Mouse (Mus musculus) heart, embryonic 15.5 days (tissue): Measurements from ENCODE around the gene Lrrc34. TPM values are rescaled to one million over a fixed set of nuclear protein-coding genes. Genes with fewer than 3 reads are reported as not detected.

Experiments used
- ATAC-seq: fragments of 200-750 bp; cut with Nextera tagmentation; replicated peaks from 2 replicates; pipeline ENCODE4 v1.8.0; 2017; ENCODE audit warnings: low read depth, moderate TSS enrichment; ENCODE audit not compliant: insufficient number of reproducible peaks, insufficient read depth, low FRiP score
- H3K27ac ChIP-seq: fragments of 300-500 bp; sonication (generic); 2 replicates; pipeline ENCODE4 v1.5.1; 2015; ENCODE audit warnings: mild to moderate bottlenecking, inconsistent platforms
- H3K27me3 ChIP-seq: fragments of 300-500 bp; sonication (generic); 2 replicates; pipeline ENCODE4 v1.6.1; 2015; ENCODE audit warnings: inconsistent platforms
- H3K36me3 ChIP-seq: fragments of 300-500 bp; sonication (generic); 2 replicates; pipeline ENCODE4 v1.6.1; 2015; ENCODE audit warnings: mild to moderate bottlenecking, inconsistent platforms
- H3K4me1 ChIP-seq: fragments of 300-500 bp; sonication (generic); replicated peaks from 2 replicates; pipeline ENCODE4 v1.6.1; 2015; ENCODE audit warnings: inconsistent platforms
- H3K4me2 ChIP-seq: fragments of 300-500 bp; sonication (generic); 2 replicates; pipeline ENCODE4 v1.6.1; 2015; ENCODE audit warnings: inconsistent platforms, mild to moderate bottlenecking, moderate library complexity
- H3K4me3 ChIP-seq: fragments of 300-500 bp; sonication (generic); 2 replicates; pipeline ENCODE4 v1.5.1; 2015; ENCODE audit warnings: mild to moderate bottlenecking, inconsistent platforms
- H3K9ac ChIP-seq: fragments of 300-500 bp; sonication (generic); 2 replicates; pipeline ENCODE4 v1.6.1; 2015; ENCODE audit warnings: mild to moderate bottlenecking, inconsistent platforms
- H3K9me3 ChIP-seq: fragments of 300-500 bp; sonication (generic); replicated peaks from 2 replicates; pipeline ENCODE4 v1.6.1; 2016; ENCODE audit warnings: inconsistent platforms
- WGBS: fragments of 180-500 bp; shearing (Covaris S2); methylation state at CpG from one replicate; pipeline ENCODE4 v1.1.7; 2015; ENCODE audit warnings: mixed read lengths; 5-methylcytosine and 5-hydroxymethylcytosine counted together
- polyA plus RNA-seq: library from polyadenylated mRNA; unstranded; fragments of >200 nt; fragmentation: Nextera tagmentation; extraction: Ambion mirVana; gene quantifications from 2 replicates; pipeline ENCODE4 v1.2.1, GENCODE M21; 2015

Gene Lrrc34
- polyA plus RNA-seq, 1 experiment from 2014 or later: 0.74 TPM

DNA sequence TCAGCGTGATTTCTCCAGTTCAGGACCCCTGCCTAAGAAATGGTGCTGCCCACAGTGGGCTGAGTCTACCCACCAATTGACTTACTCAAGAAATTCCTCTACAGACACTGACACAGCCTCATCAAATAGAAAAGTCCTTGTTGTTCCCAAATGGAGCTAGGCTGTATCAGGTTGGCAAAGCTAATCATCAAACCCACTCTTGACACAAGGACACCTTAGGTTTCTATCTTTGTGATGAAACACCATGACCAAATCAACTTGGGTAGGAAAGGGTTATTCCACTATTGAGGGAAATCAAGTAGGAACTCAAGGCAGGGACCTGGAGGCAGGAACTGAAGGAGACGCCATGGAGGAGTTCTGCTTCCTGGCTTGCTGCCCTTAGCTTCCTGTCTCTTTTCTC lies 3.5 kb downstream of the Lrrc34 start, which contains the start of gene Lrriq4:
Lrriq4 (plus strand) TSS at position 301 of the 400 bp plus-strand sequence.
- Histone ChIP-seq H3K9me3 (no peaks in the 10 kb centered on the region), H3K4me2 (no peak within 1 kb of the TSS), H3K4me3 (no peak within 1 kb of the TSS), H3K4me1 (peaks cover 7% of the 10 kb centered on the region), H3K36me3 (no peaks in the 10 kb centered on the region), H3K27me3 (peaks cover 14% of the 10 kb centered on the region; the same call in 1 of the 2 replicates), H3K9ac (no peak within 1 kb of the TSS), H3K27ac (no peak within 1 kb of the TSS)
- ATAC-seq: no peak
- WGBS: 59% methylated on average over 2 of the region's 2 CpGs

DNA sequence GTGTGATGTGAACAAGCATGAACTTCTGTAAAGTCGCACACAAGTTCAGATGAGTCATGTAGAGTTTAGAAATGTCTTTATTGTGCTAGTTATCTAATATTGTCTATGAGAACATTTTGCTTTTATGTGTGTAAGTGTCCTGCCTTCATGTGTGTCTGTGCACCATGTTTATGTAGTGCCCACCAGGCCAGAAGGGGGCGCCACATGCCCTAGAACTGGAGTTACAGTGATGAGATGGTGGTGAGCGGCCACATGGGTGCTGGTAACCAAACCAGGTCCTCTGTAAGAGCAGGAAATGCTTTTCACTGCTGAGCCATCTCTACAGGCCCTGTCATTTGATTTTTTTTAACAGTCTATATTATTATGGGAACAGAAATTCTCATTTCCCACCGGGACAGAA lies 12.0 kb downstream of the Lrrc34 start:
- no peaks in the 10 kb centered on the region for H3K36me3 ChIP-seq
- 78% methylated on average over 4 of the region's 4 CpGs for WGBS
- no peak overlapping the region for H3K9ac ChIP-seq
- no peaks in the 10 kb centered on the region for H3K4me1 ChIP-seq
- H3K9me3 ChIP-seq: no peaks in the 10 kb centered on the region
- no peak overlapping the region for H3K27ac ChIP-seq
- H3K4me3 ChIP-seq: no peak overlapping the region
- no peak overlapping the region for H3K4me2 ChIP-seq
- no peaks in the 10 kb centered on the region for H3K27me3 ChIP-seq
- no peak for ATAC-seq

DNA sequence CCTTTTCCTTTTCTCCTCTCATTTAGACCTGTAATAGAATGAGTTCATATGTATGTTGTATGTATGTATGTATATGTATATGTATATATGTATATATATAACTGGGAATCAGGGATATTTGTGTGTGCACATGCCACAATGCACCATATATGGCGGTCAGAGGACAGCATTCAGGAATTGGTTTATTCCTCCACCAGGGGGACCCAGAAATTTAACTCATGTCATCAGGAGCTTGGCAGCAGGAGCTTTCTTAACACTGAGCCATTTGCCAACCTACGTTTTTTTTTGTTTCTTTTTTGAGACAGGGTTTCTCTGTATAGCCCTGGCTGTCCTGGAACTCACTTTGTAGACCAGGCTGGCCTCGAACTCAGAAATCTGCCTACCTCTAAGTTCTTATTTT lies 14.0 kb downstream of the Lrrc34 start:
- Histone ChIP-seq H3K9ac (no peak overlapping the region), H3K4me2 (no peak overlapping the region), H3K4me3 (no peak overlapping the region), H3K27ac (no peak overlapping the region), H3K4me1 (no peaks in the 10 kb centered on the region), H3K9me3 (no peaks in the 10 kb centered on the region), H3K27me3 (no peaks in the 10 kb centered on the region), H3K36me3 (no peaks in the 10 kb centered on the region)
- 46% methylated on average over 3 of the region's 3 CpGs for WGBS
- ATAC-seq: no peak

DNA sequence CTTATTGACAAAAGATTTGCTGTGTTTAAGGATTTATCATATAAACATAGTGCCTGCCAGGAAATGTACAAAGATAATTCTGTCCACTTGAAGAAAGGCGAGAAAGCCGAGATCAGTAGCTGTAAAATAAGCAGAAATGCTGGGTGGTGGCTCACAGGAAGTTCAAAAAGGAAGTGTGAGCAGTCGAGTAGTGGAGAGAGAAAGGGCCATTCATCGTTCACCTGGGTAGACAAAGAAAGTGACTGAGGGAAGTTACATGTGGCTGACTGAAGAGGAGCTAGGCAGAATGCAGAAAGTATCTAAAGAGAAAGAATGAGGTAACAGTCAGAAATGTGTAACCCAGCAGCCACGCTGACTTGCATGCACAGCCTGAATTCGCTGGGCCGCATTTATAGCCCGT lies 27.5 kb downstream of the Lrrc34 start:
- H3K27ac ChIP-seq: no peak overlapping the region
- no peak overlapping the region for H3K4me3 ChIP-seq
- ATAC-seq: no peak
- H3K4me1 ChIP-seq: no peaks in the 10 kb centered on the region
- no peak overlapping the region for H3K4me2 ChIP-seq
- WGBS: 76% methylated on average over 8 of the region's 8 CpGs
- no peaks in the 10 kb centered on the region for H3K27me3 ChIP-seq
- H3K36me3 ChIP-seq: peaks cover 33% of the 10 kb centered on the region
- no peak overlapping the region for H3K9ac ChIP-seq
- no peaks in the 10 kb centered on the region for H3K9me3 ChIP-seq

DNA sequence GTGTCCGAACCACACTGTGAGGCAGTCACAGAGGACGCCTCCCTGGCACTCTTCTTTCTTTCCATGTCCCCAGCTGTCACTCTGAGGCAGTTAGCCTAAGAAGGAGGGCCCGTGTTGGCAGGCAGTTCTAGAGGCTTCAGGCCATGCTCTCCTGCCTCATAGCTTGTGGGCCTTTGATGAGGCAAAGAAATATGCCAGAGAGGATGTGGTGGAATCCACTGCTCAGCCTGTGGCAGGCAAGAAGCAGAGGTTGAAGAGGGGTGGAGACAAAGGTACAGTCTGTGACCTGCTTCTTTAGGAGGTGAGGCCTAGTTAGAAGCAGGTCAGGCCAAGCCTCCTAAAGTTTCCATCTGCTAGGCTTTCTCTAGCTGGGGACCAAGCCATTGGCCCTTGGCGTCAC lies 36.7 kb downstream of the Lrrc34 start:
- no peak overlapping the region for H3K4me2 ChIP-seq
- no peaks in the 10 kb centered on the region for H3K27me3 ChIP-seq
- H3K4me1 ChIP-seq: no peaks in the 10 kb centered on the region; the same call in 1 of the 2 replicates
- H3K27ac ChIP-seq: no peak overlapping the region
- ATAC-seq: no peak
- no peaks in the 10 kb centered on the region for H3K9me3 ChIP-seq
- no peak overlapping the region for H3K9ac ChIP-seq
- peaks cover 75% of the 10 kb centered on the region for H3K36me3 ChIP-seq
- 91% methylated on average over 4 of the region's 4 CpGs for WGBS
- no peak overlapping the region for H3K4me3 ChIP-seq

DNA sequence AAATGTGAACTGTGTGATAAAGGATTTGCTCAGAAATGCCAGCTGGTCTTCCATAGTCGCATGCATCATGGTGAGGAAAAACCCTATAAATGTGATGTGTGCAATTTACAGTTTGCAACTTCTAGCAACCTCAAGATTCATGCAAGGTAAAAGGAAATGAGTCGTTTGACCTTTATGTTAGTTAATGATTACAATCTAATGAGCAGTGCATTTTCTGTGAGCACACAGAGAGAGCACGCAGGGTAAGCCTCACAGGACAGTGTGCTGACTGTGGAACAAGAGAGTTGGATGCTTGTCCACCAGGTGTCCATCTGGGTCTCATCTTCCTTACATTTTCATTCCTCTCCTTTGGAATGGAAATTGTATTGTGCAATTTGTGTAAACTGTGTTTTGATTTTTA lies 38.7 kb downstream of the Lrrc34 start:
- no peak overlapping the region for H3K4me3 ChIP-seq
- H3K27me3 ChIP-seq: no peaks in the 10 kb centered on the region
- WGBS: 85% methylated on average over 3 of the region's 3 CpGs

DNA sequence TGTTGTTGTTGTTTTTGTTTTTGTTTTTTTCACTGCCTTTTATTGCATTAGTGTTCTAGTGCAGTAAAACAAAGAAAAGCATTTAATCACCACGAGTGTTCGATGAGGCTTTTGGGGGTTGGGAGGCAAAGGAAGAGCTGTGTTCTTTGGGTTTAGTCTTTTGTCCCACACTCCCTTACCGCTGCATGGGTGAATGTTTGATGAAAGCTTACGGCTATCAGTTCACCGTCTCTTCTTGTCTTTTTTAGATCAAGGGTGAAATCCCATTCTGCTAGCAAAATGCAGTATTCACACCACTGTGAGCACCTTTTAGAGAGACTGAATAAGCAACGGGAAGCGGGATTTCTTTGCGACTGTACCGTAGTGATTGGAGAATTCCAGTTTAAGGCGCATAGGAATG lies 44.4 kb downstream of the Lrrc34 start:
- H3K36me3 ChIP-seq: peaks cover 26% of the 10 kb centered on the region
- WGBS: 37% methylated on average over 10 of the region's 10 CpGs
- H3K4me3 ChIP-seq: peak overlapping the region; percentile 76
- peak overlapping the region; percentile 87 for H3K9ac ChIP-seq
- no peak overlapping the region for H3K27ac ChIP-seq
- 0 out of 2 replicates have a peak, but pooled peaks cover 3% of the 10 kb centered on the region for H3K27me3 ChIP-seq
- H3K4me1 ChIP-seq: peaks cover 13% of the 10 kb centered on the region
- H3K4me2 ChIP-seq: peak overlapping the region; percentile 92
- ATAC-seq: no peak
- H3K9me3 ChIP-seq: no peaks in the 10 kb centered on the region

More for the DNA sequence above, 38.7 kb downstream of the Lrrc34 start:
- Histone ChIP-seq H3K36me3 (peaks cover 69% of the 10 kb centered on the region), H3K4me2 (no peak overlapping the region), H3K9ac (no peak overlapping the region), H3K4me1 (no peaks in the 10 kb centered on the region; the same call in 1 of the 2 replicates), H3K27ac (no peak overlapping the region), H3K9me3 (no peaks in the 10 kb centered on the region)
- no peak for ATAC-seq

DNA sequence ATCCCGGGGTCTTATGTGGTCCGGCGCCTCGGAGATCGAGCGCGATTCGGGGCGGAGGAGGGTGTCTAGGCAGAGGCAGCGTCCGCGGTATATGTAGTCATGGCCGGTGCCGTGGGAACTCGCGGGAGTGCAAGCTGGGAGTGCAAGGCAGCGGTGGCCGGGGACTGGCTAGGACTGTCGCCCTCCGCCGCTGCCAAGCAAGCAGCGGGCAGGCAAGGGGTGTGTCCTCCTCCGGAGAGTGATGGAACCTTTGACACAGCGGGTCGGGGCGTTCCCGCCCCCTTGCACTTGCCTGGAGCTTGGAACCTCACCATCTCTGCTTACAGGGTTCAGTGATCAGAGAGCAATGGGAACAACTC lies 45.0 kb downstream of the Lrrc34 start:
- Histone ChIP-seq H3K9ac (peak overlapping the region; percentile 87), H3K27ac (peak overlapping the region; percentile 98), H3K4me1 (peaks cover 13% of the 10 kb centered on the region), H3K4me2 (peak overlapping the region; percentile 92), H3K4me3 (peak overlapping the region; percentile 76), H3K27me3 (0 out of 2 replicates have a peak, but pooled peaks cover 9% of the 10 kb centered on the region), H3K9me3 (no peaks in the 10 kb centered on the region), H3K36me3 (peaks cover 22% of the 10 kb centered on the region)
- ATAC-seq: peak; percentile 45
- WGBS: under 1% methylated on average over 27 of the region's 27 CpGs

DNA sequence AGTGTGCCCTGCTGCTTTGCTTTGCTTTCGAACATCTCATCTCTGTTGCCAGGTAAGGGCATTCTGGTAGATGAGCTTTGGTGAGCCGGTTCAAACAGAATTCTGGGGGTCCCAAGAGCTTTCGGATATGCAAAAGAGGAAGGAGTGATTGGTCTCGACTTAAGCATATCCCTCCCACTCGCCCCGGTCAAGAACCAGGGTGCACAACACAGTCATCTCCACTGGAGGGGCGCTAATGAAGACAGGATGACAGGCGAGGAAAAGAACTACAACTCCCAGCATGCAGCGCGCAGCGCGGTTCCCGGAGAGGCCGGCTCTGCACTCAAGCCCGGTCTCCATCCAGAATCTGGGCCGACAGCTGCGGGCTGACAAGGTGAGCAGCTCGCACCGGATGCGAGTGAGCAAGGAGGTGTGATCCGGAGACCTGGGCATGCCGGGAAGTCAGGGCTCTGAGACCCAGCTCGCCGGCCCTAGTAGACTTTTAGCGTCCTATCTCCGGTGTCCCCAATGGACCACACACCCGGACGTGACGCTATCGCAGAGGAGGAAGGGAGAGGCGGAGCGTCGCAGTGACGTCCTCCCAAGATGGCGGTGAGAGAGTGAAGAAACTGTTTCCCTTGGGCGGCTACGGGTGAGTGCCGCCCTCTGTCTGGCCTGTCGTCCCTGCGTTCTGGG lies 45.5 kb downstream of the Lrrc34 start, which contains the start of gene Mynn:
Mynn (plus strand) TSS at position 1 of the 675 bp plus-strand sequence.
- H3K4me3 ChIP-seq: peak within 1 kb of the TSS; percentile 76
- peak within 1 kb of the TSS; percentile 87 for H3K9ac ChIP-seq
- peaks cover 13% of the 10 kb centered on the region for H3K4me1 ChIP-seq
- H3K4me2 ChIP-seq: peak within 1 kb of the TSS; percentile 92
- peaks cover 17% of the 10 kb centered on the region for H3K36me3 ChIP-seq
- under 1% methylated on average over 40 of the region's 40 CpGs for WGBS
- H3K27ac ChIP-seq: peak within 1 kb of the TSS; percentile 98
- ATAC-seq: peak; percentile 92
- no peaks in the 10 kb centered on the region for H3K9me3 ChIP-seq
- 0 out of 2 replicates have a peak, but pooled peaks cover 9% of the 10 kb centered on the region for H3K27me3 ChIP-seq

DNA sequence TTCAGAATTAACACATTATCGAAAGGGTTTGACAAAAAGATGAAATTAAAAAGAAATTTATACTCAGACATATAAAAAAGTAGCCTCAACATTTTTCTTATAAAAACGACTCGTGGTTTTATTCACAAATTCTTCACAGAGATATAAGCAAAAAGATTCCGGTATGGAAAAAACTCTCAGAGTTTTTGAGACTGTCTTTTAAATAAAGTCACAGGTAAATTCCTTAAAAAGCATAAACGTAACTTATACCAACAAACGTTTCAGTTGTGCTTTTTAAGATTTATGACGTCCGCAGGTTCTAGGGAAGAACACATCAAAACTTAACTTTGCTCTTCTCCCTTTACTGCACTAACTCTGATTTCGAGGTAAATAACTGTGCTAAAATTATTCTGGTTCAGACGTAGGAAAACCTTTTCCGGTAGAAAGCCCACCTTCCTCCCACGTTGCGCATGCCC lies 46.0 kb downstream of the Lrrc34 start:
- Histone ChIP-seq H3K4me1 (peaks cover 13% of the 10 kb centered on the region), H3K27me3 (0 out of 2 replicates have a peak, but pooled peaks cover 12% of the 10 kb centered on the region), H3K9ac (peak overlapping the region; percentile 87), H3K27ac (peak overlapping the region; percentile 98), H3K36me3 (peaks cover 15% of the 10 kb centered on the region), H3K4me3 (peak overlapping the region; percentile 76), H3K9me3 (no peaks in the 10 kb centered on the region), H3K4me2 (peak overlapping the region; percentile 92)
- no peak for ATAC-seq
- under 1% methylated on average over 13 of the region's 13 CpGs for WGBS

DNA sequence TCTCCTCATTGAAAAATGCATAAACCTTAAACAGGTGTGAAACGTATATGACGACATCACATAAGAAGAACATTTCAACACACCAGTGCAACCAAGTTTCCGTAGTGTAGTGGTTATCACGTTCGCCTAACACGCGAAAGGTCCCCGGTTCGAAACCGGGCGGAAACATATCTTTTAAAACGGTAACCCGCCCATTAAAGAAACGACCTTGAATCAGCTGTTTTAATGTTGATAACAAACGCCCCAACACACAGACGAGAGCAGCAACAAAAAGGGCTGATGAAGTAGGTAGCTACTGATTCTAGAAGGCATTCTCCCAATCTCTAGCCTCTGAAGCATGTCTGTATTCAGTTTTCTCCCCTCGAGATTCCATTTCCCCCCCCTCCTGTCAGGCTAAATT lies 46.5 kb downstream of the Lrrc34 start:
- Histone ChIP-seq H3K27me3 (0 out of 2 replicates have a peak, but pooled peaks cover 13% of the 10 kb centered on the region), H3K27ac (peak overlapping the region; percentile 98), H3K4me3 (peak overlapping the region; percentile 76), H3K4me1 (peaks cover 13% of the 10 kb centered on the region), H3K9me3 (no peaks in the 10 kb centered on the region), H3K9ac (no peak overlapping the region), H3K36me3 (peaks cover 12% of the 10 kb centered on the region), H3K4me2 (peak overlapping the region; percentile 92)
- ATAC-seq: no peak
- under 1% methylated on average over 17 of the region's 17 CpGs for WGBS
